Mouse (Mus musculus) testis, postnatal 14 days (tissue): ENCODE measurements around the gene Gpr65.
"Not testable (repeated sequence)": the region's sequence is repeated elsewhere in the genome, so short reads cannot be mapped to it uniquely, and the experiment has no call there.

Source experiments
- DNase-seq: peaks from one replicate; pipeline ENCODE4 v3.0.0; 2021; ENCODE audit warnings: low spot score

Gene Gpr65

GRCm38 (mm10) chr12:98282776-98283486 is 14.5 kb downstream of the Gpr65 start:
- DNase-seq: no peak

- no peak for DNase-seq
Observed at GRCm38 (mm10) chr12:98283487-98283860, 15.0 kb downstream of the Gpr65 start.

GRCm38 (mm10) chr12:98284477-98284876 is 16.0 kb downstream of the Gpr65 start:
- no peak for DNase-seq

GRCm38 (mm10) chr12:98290475-98290874 is 22.0 kb downstream of the Gpr65 start:
- DNase-seq: no peak

GRCm38 (mm10) chr12:98292278-98292677 is 23.8 kb downstream of the Gpr65 start:
- no peak for DNase-seq

- no peak for DNase-seq
Observed at GRCm38 (mm10) chr12:98294241-98294640, 25.8 kb downstream of the Gpr65 start.

- DNase-seq: no peak
Observed at GRCm38 (mm10) chr12:98301980-98302379, 33.5 kb downstream of the Gpr65 start.

GRCm38 (mm10) chr12:98303013-98303412 is 34.6 kb downstream of the Gpr65 start:
- no peak for DNase-seq

GRCm38 (mm10) chr12:98307179-98307915 is 38.9 kb downstream of the Gpr65 start:
- DNase-seq: no peak

GRCm38 (mm10) chr12:98311376-98312083 is 43.1 kb downstream of the Gpr65 start:
- no peak for DNase-seq

GRCm38 (mm10) chr12:98315924-98316323 is 47.5 kb downstream of the Gpr65 start:
- DNase-seq: no peak

GRCm38 (mm10) chr12:98317718-98318340 is 49.4 kb downstream of the Gpr65 start:
- no peak for DNase-seq

- DNase-seq: no peak
Observed at GRCm38 (mm10) chr12:98322426-98322825, 54.0 kb downstream of the Gpr65 start.

- DNase-seq: not testable (repeated sequence)
Observed at GRCm38 (mm10) chr12:98324170-98324569, 55.7 kb downstream of the Gpr65 start.
